Mouse (Mus musculus): ENCODE data around the gene Mgat4b. TPM values are rescaled to one million over a fixed set of nuclear protein-coding genes. Genes with fewer than 3 reads are reported as not detected.

Mgat4b gene
- polyA plus RNA-seq, 1 experiment = 171 TPM

GRCm38 (mm10) chr11:50190362-50190761, 20.3 kb upstream of the Mgat4b start:
- no peaks in the 10 kb centered on the region for H3K36me3 ChIP-seq (ENCODE audit: control insufficient read depth, insufficient read depth, low read length)
- H3K27ac ChIP-seq (ENCODE audit: insufficient read depth, low read depth, low read length) = no peak overlapping the region
- peaks cover 13% of the 10 kb centered on the region; the same call in 1 of the 2 replicates for H3K4me1 ChIP-seq (ENCODE audit: control insufficient read depth, insufficient read depth, insufficient read length, low read length)
- TF ChIP-seq POLR2A (IDR thresholded peaks at IDR 0.05; ENCODE audit: low read depth, low read length) = no peak
- no peak for TF ChIP-seq CTCF (IDR thresholded peaks at IDR 0.05; ENCODE audit: extremely low read depth, insufficient read length, insufficient replicate concordance, low read depth, low read length)
- no peak overlapping the region for H3K4me3 ChIP-seq (ENCODE audit: low read depth, low read length)
- WGBS = 63% methylated on average over 4 of the region's 4 CpGs
- no peaks in the 10 kb centered on the region for H3K27me3 ChIP-seq (ENCODE audit: control insufficient read depth, insufficient read depth, low read length)

GRCm38 (mm10) chr11:50192278-50192677, 18.4 kb upstream of the Mgat4b start:
- Histone ChIP-seq H3K4me3 (ENCODE audit: low read depth, low read length) (no peak overlapping the region), H3K36me3 (ENCODE audit: control insufficient read depth, insufficient read depth, low read length) (no peaks in the 10 kb centered on the region), H3K27ac (ENCODE audit: insufficient read depth, low read depth, low read length) (no peak overlapping the region), H3K4me1 (ENCODE audit: control insufficient read depth, insufficient read depth, insufficient read length, low read length) (peaks cover 16% of the 10 kb centered on the region; the same call in 1 of the 2 replicates), H3K27me3 (ENCODE audit: control insufficient read depth, insufficient read depth, low read length) (no peaks in the 10 kb centered on the region)
- no peak for TF ChIP-seq POLR2A (IDR thresholded peaks at IDR 0.05; ENCODE audit: low read depth, low read length)
- WGBS = 78% methylated on average over 3 of the region's 3 CpGs

GRCm38 (mm10) chr11:50194070-50194469, 16.6 kb upstream of the Mgat4b start:
- peaks cover 3% of the 10 kb centered on the region for H3K36me3 ChIP-seq (ENCODE audit: control insufficient read depth, insufficient read depth, low read length)
- H3K4me3 ChIP-seq (ENCODE audit: low read depth, low read length) = no peak overlapping the region
- WGBS = 57% methylated on average over 7 of the region's 7 CpGs
- H3K27ac ChIP-seq (ENCODE audit: insufficient read depth, low read depth, low read length) = 0 out of 2 replicates have a peak overlapping the region, but pooled peaks have one; percentile 5
- H3K27me3 ChIP-seq (ENCODE audit: control insufficient read depth, insufficient read depth, low read length) = no peaks in the 10 kb centered on the region
- TF ChIP-seq POLR2A (IDR thresholded peaks at IDR 0.05; ENCODE audit: low read depth, low read length) = no peak
- 0 out of 2 replicates have a peak, but pooled peaks have one; percentile 12 for TF ChIP-seq CTCF (IDR thresholded peaks at IDR 0.05; ENCODE audit: extremely low read depth, insufficient read length, insufficient replicate concordance, low read depth, low read length)
- H3K4me1 ChIP-seq (ENCODE audit: control insufficient read depth, insufficient read depth, insufficient read length, low read length) = peaks cover 16% of the 10 kb centered on the region; the same call in 1 of the 2 replicates

- WGBS = 42% methylated on average over 4 of the region's 4 CpGs
These were observed 15.9 kb upstream of the Mgat4b start for GRCm38 (mm10) chr11:50194793-50195192.

GRCm38 (mm10) chr11:50197500-50197899, 13.2 kb upstream of the Mgat4b start:
- H3K27ac ChIP-seq (ENCODE audit: insufficient read depth, low read depth, low read length) = peak overlapping the region; percentile 6; the same call in 1 of the 2 replicates
- no peaks in the 10 kb centered on the region for H3K27me3 ChIP-seq (ENCODE audit: control insufficient read depth, insufficient read depth, low read length)
- H3K4me1 ChIP-seq (ENCODE audit: control insufficient read depth, insufficient read depth, insufficient read length, low read length) = peaks cover 16% of the 10 kb centered on the region; the same call in 1 of the 2 replicates
- peaks cover 37% of the 10 kb centered on the region for H3K36me3 ChIP-seq (ENCODE audit: control insufficient read depth, insufficient read depth, low read length)
- 66% methylated on average over 4 of the region's 4 CpGs for WGBS
- TF ChIP-seq CTCF (IDR thresholded peaks at IDR 0.05; ENCODE audit: extremely low read depth, insufficient read length, insufficient replicate concordance, low read depth, low read length) (no peak), POLR2A (IDR thresholded peaks at IDR 0.05; ENCODE audit: low read depth, low read length) (no peak)
- H3K4me3 ChIP-seq (ENCODE audit: low read depth, low read length) = no peak overlapping the region

More at GRCm38 (mm10) chr11:50194793-50195192, 15.9 kb upstream of the Mgat4b start:
- Histone ChIP-seq H3K27me3 (ENCODE audit: control insufficient read depth, insufficient read depth, low read length) (no peaks in the 10 kb centered on the region), H3K4me3 (ENCODE audit: low read depth, low read length) (no peak overlapping the region), H3K27ac (ENCODE audit: insufficient read depth, low read depth, low read length) (0 out of 2 replicates have a peak overlapping the region, but pooled peaks have one; percentile 8), H3K36me3 (ENCODE audit: control insufficient read depth, insufficient read depth, low read length) (peaks cover 10% of the 10 kb centered on the region), H3K4me1 (ENCODE audit: control insufficient read depth, insufficient read depth, insufficient read length, low read length) (peaks cover 16% of the 10 kb centered on the region; the same call in 1 of the 2 replicates)
- TF ChIP-seq POLR2A (IDR thresholded peaks at IDR 0.05; ENCODE audit: low read depth, low read length) = no peak
- TF ChIP-seq CTCF (IDR thresholded peaks at IDR 0.05; ENCODE audit: extremely low read depth, insufficient read length, insufficient replicate concordance, low read depth, low read length) = no peak

- 69% methylated on average over 5 of the region's 5 CpGs for WGBS
- no peaks in the 10 kb centered on the region for H3K27me3 ChIP-seq (ENCODE audit: control insufficient read depth, insufficient read depth, low read length)
- no peak overlapping the region for H3K27ac ChIP-seq (ENCODE audit: insufficient read depth, low read depth, low read length)
- peaks cover 16% of the 10 kb centered on the region; the same call in 1 of the 2 replicates for H3K4me1 ChIP-seq (ENCODE audit: control insufficient read depth, insufficient read depth, insufficient read length, low read length)
- TF ChIP-seq CTCF (IDR thresholded peaks at IDR 0.05; ENCODE audit: extremely low read depth, insufficient read length, insufficient replicate concordance, low read depth, low read length) (no peak), POLR2A (IDR thresholded peaks at IDR 0.05; ENCODE audit: low read depth, low read length) (no peak)
- H3K36me3 ChIP-seq (ENCODE audit: control insufficient read depth, insufficient read depth, low read length) = peaks cover 44% of the 10 kb centered on the region
- no peak overlapping the region for H3K4me3 ChIP-seq (ENCODE audit: low read depth, low read length)
These were observed 12.4 kb upstream of the Mgat4b start for GRCm38 (mm10) chr11:50198219-50198846.

GRCm38 (mm10) chr11:50198916-50199315, 11.8 kb upstream of the Mgat4b start:
- 91% methylated on average over 2 of the region's 2 CpGs for WGBS
- peaks cover 48% of the 10 kb centered on the region for H3K36me3 ChIP-seq (ENCODE audit: control insufficient read depth, insufficient read depth, low read length)
- no peak overlapping the region for H3K27ac ChIP-seq (ENCODE audit: insufficient read depth, low read depth, low read length)
- peaks cover 15% of the 10 kb centered on the region; the same call in 1 of the 2 replicates for H3K4me1 ChIP-seq (ENCODE audit: control insufficient read depth, insufficient read depth, insufficient read length, low read length)
- no peak for TF ChIP-seq POLR2A (IDR thresholded peaks at IDR 0.05; ENCODE audit: low read depth, low read length)
- no peak for TF ChIP-seq CTCF (IDR thresholded peaks at IDR 0.05; ENCODE audit: extremely low read depth, insufficient read length, insufficient replicate concordance, low read depth, low read length)
- no peak overlapping the region for H3K4me3 ChIP-seq (ENCODE audit: low read depth, low read length)
- no peaks in the 10 kb centered on the region for H3K27me3 ChIP-seq (ENCODE audit: control insufficient read depth, insufficient read depth, low read length)

Measured in small intestine, adult 2 months (tissue).